Mouse (Mus musculus) liver, embryonic 13.5 days (tissue): ENCODE results near the gene Pxt1. TPM values are rescaled to one million over a fixed set of nuclear protein-coding genes. Genes with fewer than 3 reads are reported as not detected.

Experiments used
- ATAC-seq: fragments of 200-750 bp; cut with Nextera tagmentation; 2 replicates; pipeline ENCODE4 v1.8.0; 2017; ENCODE audit warnings: low read depth, mild to moderate bottlenecking, moderate number of reproducible peaks, moderate library complexity
- DNase-seq: peaks from one replicate; pipeline ENCODE4 v3.0.0; 2022
- H3K27ac ChIP-seq: fragments of 300-500 bp; sonication (generic); 2 replicates; pipeline ENCODE4 v1.5.1; 2015; ENCODE audit warnings: moderate library complexity, mild to moderate bottlenecking, inconsistent platforms
- H3K27me3 ChIP-seq: fragments of 300-500 bp; sonication (generic); 2 replicates; pipeline ENCODE4 v1.6.1; 2015; ENCODE audit warnings: mild to moderate bottlenecking, inconsistent platforms
- H3K36me3 ChIP-seq: fragments of 300-500 bp; sonication (generic); 2 replicates; pipeline ENCODE4 v1.6.1; 2015; ENCODE audit warnings: mild to moderate bottlenecking, inconsistent platforms
- H3K4me1 ChIP-seq: fragments of 300-500 bp; sonication (generic); replicated peaks from 2 replicates; pipeline ENCODE4 v1.6.1; 2015; ENCODE audit warnings: inconsistent platforms
- H3K4me2 ChIP-seq: fragments of 300-500 bp; sonication (generic); 2 replicates; pipeline ENCODE4 v1.6.1; 2015; ENCODE audit warnings: inconsistent platforms, mild to moderate bottlenecking, moderate library complexity
- H3K4me3 ChIP-seq: fragments of 300-500 bp; sonication (generic); replicated peaks from 2 replicates; pipeline ENCODE4 v1.5.1; 2015; ENCODE audit warnings: mild to moderate bottlenecking, inconsistent platforms
- H3K9ac ChIP-seq: fragments of 300-500 bp; sonication (generic); 2 replicates; pipeline ENCODE4 v1.6.1; 2015; ENCODE audit warnings: mild to moderate bottlenecking, inconsistent platforms
- H3K9me3 ChIP-seq: fragments of 300-500 bp; sonication (generic); replicated peaks from 2 replicates; pipeline ENCODE4 v1.6.1; 2016; ENCODE audit warnings: inconsistent platforms
- WGBS: fragments of 180-500 bp; shearing (Covaris S2); methylation state at CpG from one replicate; pipeline ENCODE4 v1.1.7; 2015; ENCODE audit not compliant: insufficient replicate concordance; 5-methylcytosine and 5-hydroxymethylcytosine counted together
- polyA plus RNA-seq: library from polyadenylated mRNA; unstranded; fragments of >200 nt; fragmentation: Nextera tagmentation; extraction: Ambion mirVana; gene quantifications from 2 replicates; pipeline ENCODE4 v1.2.1, GENCODE M21; 2015

The Pxt1 gene
- polyA plus RNA-seq, 1 experiment from 2014 or later, result 0.45 TPM

DNA sequence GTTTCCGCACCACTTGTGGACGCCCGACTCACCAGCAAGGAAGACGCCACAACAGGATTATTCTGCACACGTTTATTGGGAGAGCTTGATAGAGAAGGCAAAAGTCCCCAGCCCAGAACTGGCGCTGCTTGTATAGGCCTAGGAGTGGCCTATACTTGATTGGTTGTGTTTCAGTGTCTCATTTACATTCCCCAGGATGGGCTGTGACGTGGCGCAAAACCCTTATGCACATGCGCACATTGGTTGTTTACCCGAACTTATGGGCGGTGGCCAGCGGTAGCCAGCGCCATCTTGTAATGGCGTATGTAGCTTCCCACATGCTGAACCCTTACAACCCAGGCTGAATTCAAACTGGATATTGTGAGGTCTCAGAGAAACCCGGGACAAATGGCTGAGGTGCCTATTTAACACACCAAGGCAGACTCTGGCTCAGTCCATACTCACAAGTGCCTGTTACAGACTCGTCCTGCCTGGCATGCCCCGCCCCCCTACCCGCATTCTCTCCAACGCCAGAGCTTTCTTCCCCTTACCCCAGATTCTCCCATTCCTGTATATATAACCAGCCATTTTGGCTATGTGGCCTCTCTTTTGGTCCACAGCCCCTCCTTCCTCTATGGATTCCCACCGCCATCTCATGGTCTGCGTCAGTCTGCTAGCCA is 48.3 kb downstream of the Pxt1 start:
- H3K9me3 ChIP-seq, result no peaks in the 10 kb centered on the region
- H3K36me3 ChIP-seq, result no peaks in the 10 kb centered on the region
- no peak overlapping the region for H3K9ac ChIP-seq
- no peak for ATAC-seq
- DNase-seq, result no peak
- WGBS, result 86% methylated on average over 21 of the region's 21 CpGs
- H3K27me3 ChIP-seq, result no peaks in the 10 kb centered on the region
- H3K27ac ChIP-seq, result no peak overlapping the region
- peaks cover 15% of the 10 kb centered on the region for H3K4me1 ChIP-seq
- no peak overlapping the region for H3K4me3 ChIP-seq
- no peak overlapping the region for H3K4me2 ChIP-seq

DNA sequence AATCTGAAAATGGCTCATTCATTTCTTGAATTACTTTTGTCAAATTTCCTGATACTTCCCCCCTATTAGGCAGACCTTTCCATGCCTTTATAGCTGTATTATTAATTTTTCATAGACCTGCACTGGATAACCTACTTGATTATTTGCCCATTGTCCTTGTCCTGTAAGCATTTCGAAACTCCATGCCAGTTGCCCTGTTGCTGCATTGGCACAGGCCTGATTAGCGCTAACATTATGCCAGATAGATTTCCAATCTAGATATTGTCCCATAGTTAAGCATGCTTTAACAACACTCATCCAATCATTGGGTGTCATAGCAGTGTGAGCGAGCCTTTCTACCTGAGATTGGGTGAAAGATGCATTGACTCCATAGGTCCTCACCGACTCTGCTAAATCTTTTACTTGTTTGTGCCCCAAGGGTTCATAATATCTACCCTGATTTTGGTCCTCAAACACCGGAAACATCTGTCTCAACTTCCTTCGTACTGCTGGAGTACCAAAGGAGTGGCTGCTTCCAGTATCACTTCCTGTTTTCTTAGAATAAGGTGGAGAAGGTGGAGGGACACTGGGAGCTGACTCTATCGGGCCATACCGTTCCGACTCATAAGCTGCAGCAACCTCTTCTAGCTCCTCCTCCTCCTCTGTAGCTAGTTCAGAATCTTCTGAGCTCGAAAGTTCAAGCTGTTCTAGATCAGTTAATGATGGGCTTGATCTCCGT is 49.4 kb downstream of the Pxt1 start:
- no peaks in the 10 kb centered on the region for H3K36me3 ChIP-seq
- no peaks in the 10 kb centered on the region for H3K9me3 ChIP-seq
- ATAC-seq (no peak), DNase-seq (no peak)
- 49% methylated on average over 11 of the region's 11 CpGs for WGBS
- no peak overlapping the region for H3K9ac ChIP-seq
- H3K27me3 ChIP-seq, result no peaks in the 10 kb centered on the region
- H3K4me3 ChIP-seq, result no peak overlapping the region
- no peak overlapping the region for H3K4me2 ChIP-seq
- peaks cover 11% of the 10 kb centered on the region for H3K4me1 ChIP-seq
- no peak overlapping the region for H3K27ac ChIP-seq

DNA sequence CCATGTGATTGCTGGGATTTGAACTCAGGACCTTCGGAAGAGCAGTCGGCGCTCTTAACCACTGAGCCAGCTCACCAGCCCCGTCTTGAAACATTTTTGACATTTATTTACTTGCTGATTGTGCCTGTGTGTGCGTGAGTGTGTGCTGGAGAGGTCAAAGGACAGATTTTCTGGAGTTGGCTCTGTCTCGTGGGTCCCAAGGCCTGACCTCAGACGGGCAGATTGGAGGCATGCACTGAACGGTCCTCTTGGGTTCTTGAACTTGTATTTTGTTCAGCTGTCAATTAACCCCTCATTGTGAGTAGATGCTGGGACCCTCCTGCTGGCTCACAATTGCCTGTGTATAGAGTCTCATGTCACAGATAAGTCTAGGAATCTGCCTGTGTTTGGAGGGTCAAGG is 57.4 kb downstream of the Pxt1 start:
- Histone ChIP-seq H3K27me3 (peaks cover 4% of the 10 kb centered on the region), H3K4me3 (no peak overlapping the region), H3K4me2 (no peak overlapping the region), H3K36me3 (no peaks in the 10 kb centered on the region), H3K4me1 (peaks cover 12% of the 10 kb centered on the region), H3K9ac (no peak overlapping the region), H3K9me3 (no peaks in the 10 kb centered on the region), H3K27ac (0 out of 2 replicates have a peak overlapping the region, but pooled peaks have one; percentile 13)
- ATAC-seq (no peak), DNase-seq (no peak)
- WGBS, result 66% methylated on average over 8 of the region's 8 CpGs

DNA sequence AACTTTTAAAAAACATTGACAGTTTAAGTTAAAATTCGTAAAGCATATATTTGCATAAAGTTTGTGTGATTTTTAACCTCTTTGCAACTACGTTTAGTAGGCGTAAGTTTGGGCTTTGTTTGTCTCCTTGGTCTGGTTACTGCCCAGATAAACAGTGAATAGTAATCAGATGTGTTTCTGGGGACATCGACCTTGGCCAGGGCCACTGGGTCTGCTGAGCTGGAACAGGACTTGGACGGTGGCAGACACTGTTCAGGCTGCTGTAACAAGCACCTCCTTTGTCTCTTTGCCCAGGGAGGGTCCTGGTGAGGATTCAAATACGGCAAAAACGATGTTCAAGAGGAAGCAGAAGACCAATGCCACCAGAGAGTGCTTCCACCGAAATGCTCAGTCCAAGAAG is 58.4 kb downstream of the Pxt1 start:
- 68% methylated on average over 8 of the region's 8 CpGs for WGBS
- no peak for DNase-seq
- no peak overlapping the region for H3K9ac ChIP-seq
- H3K9me3 ChIP-seq, result no peaks in the 10 kb centered on the region
- H3K27me3 ChIP-seq, result peaks cover 15% of the 10 kb centered on the region
- H3K36me3 ChIP-seq, result no peaks in the 10 kb centered on the region
- H3K4me2 ChIP-seq, result no peak overlapping the region
- no peak for ATAC-seq
- no peak overlapping the region for H3K27ac ChIP-seq
- no peak overlapping the region for H3K4me3 ChIP-seq
- H3K4me1 ChIP-seq, result peaks cover 12% of the 10 kb centered on the region

Other genes with a start within 250 kb of the Pxt1 start
- gene AC170998.1, start 217.8 kb downstream of the Pxt1 start, polyA plus RNA-seq, result 0.75 and 1.2 TPM in 2 replicates
- gene Mapk13, start 174.5 kb downstream of the Pxt1 start, polyA plus RNA-seq, result 1.7 and 2.2 TPM in 2 replicates
- 61.8 and 69.9 TPM in 2 replicates for gene Brpf3, start 142.8 kb downstream of the Pxt1 start, polyA plus RNA-seq
- gene Pnpla1, start 85.4 kb downstream of the Pxt1 start, polyA plus RNA-seq, result not detected in 2 replicates
- 0.08 and 0.15 TPM in 2 replicates for gene 4930539E08Rik, start 28.5 kb downstream of the Pxt1 start, polyA plus RNA-seq
- 65.8 and 78.6 TPM in 2 replicates for gene Kctd20, start 8.1 kb upstream of the Pxt1 start, polyA plus RNA-seq
- gene Stk38, start 64.2 kb upstream of the Pxt1 start, polyA plus RNA-seq, result 38.4 and 44.6 TPM in 2 replicates
- 320 and 398 TPM in 2 replicates for gene Srsf3, start 88.8 kb upstream of the Pxt1 start, polyA plus RNA-seq
- gene Cdkn1a, start 147.1 kb upstream of the Pxt1 start, polyA plus RNA-seq, result 8.6 and 10.1 TPM in 2 replicates
- gene Rab44, start 170.3 kb upstream of the Pxt1 start, polyA plus RNA-seq, result 4.4 and 5.3 TPM in 2 replicates